Mouse (Mus musculus) myocyte (in vitro differentiated cells): ENCODE measurements at regions not wholly inside any gene's neighbourhood (a gene's known extent, or its start where the extent isn't known, plus 50 kb on each side); places are given as distances from the start of the nearest gene placed in this dataset.

Experiments used
- CEBPB ChIP-seq: IDR thresholded peaks from 2 replicates; pipeline ENCODE4 v1.6.1; 2011; ENCODE audit warnings: mild to moderate bottlenecking, moderate library complexity; ENCODE audit not compliant: poor library complexity, insufficient read depth, severe bottlenecking
- POLR2A ChIP-seq: IDR thresholded peaks from one replicate; pipeline ENCODE4 v1.6.1; 2011; ENCODE audit warnings: low read depth, mild to moderate bottlenecking, control low read depth, moderate library complexity; ENCODE audit not compliant: insufficient read length
- TCF12 ChIP-seq: IDR thresholded peaks from one replicate; pipeline ENCODE4 v1.6.1; 2011; ENCODE audit warnings: mild to moderate bottlenecking, control low read depth; ENCODE audit not compliant: poor library complexity, insufficient read depth, severe bottlenecking

- no peak for TF ChIP-seq CEBPB
- no peak for TF ChIP-seq POLR2A
- TF ChIP-seq TCF12 = no peak
Observed at GRCm38 (mm10) chr15:27390567-27390966, 75.9 kb upstream of the Ank start.
